In the genomic region with DNA sequence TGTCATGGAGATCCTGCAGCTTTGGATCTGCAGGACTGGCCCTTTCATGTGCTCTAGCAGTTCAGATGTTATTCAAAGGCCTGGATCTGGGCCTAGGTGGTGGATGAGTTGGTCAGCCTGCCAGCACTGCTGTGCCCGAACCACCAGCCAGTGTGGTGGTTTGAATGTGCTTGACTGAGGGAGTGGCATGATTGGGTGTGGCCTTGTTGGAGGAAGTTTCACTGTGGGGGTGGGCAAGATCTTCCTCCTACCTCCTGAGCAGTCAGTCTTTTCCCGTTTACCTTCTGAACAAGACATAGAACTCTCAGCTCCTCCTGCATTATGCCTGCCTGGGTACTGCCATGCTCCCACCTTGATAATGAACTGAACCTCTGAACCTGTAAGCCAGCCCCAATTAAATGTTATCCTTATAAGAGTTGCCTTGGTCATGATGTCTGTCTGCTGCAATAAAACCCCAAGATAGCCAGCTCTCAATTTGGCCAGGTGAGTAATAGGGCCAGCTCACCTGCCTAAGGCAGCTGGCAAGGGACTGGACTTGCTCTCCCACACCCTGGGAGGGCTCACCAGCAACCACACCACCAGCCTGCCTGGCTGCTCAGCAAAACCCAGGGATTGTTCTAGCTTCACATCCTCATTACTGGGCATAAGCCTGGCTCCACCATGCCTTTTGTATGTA, we compare ENCODE assay signal across 1 mouse cellular context.
TF ChIP-seq lines count a peak whose summit lies in the region.

No protein-coding gene starts in this region.

TF ChIP-seq in myocyte, 11 proteins besides CTCF, POLR2A, EP300 and RAD21 (continued from another document):
- TF ChIP-seq POLR2AphosphoS2 (IDR thresholded peaks at IDR 0.05; ENCODE audit: insufficient read length, low read depth) (peak; percentile 66), MYOD1 (IDR thresholded peaks at IDR 0.05; ENCODE audit: control insufficient read depth in 1 of 3, insufficient read length in 2 of 3, low read depth in 2 of 3) (no peak)
